Mouse (Mus musculus) liver, adult 2 months (tissue): Measurements from ENCODE around the gene Il6ra. TPM values are rescaled to one million over a fixed set of nuclear protein-coding genes. Genes with fewer than 3 reads are reported as not detected.

Source experiments
- DNase-seq: peaks from one replicate; pipeline ENCODE4 v3.0.0-alpha.2; 2011; ENCODE audit warnings: low read depth, low spot score; ENCODE audit errors: extremely low read depth
- H3K27ac ChIP-seq: fragments of 200-500 bp; replicated peaks from 2 replicates; pipeline ENCODE4 v1.5.1; 2012; ENCODE audit warnings: low read depth, mild to moderate bottlenecking, control low read depth, inconsistent platforms, low read length; ENCODE audit not compliant: insufficient read depth
- H3K27me3 ChIP-seq: fragments of 200-500 bp; 2 replicates; pipeline ENCODE4 v1.6.1; 2012; ENCODE audit warnings: mild to moderate bottlenecking, moderate library complexity, low read length, inconsistent platforms; ENCODE audit not compliant: control insufficient read depth, insufficient read depth
- H3K36me3 ChIP-seq: fragments of 200-500 bp; 2 replicates; pipeline ENCODE4 v1.6.1; 2012; ENCODE audit warnings: low read length, inconsistent platforms; ENCODE audit not compliant: control insufficient read depth, insufficient read depth
- H3K4me1 ChIP-seq: fragments of 200-500 bp; 2 replicates; pipeline ENCODE4 v1.6.1; 2011; ENCODE audit warnings: low read length; ENCODE audit not compliant: control insufficient read depth, insufficient read depth
- H3K4me3 ChIP-seq: fragments of 200-500 bp; 2 replicates; pipeline ENCODE4 v1.5.1; 2011; ENCODE audit warnings: low read depth, mild to moderate bottlenecking, control low read depth, low read length, moderate library complexity; ENCODE audit not compliant: insufficient read depth
- H3K79me2 ChIP-seq: fragments of 200-500 bp; 2 replicates; pipeline ENCODE4 v1.6.1; 2012; ENCODE audit warnings: inconsistent platforms, mild to moderate bottlenecking, low read length, moderate library complexity; ENCODE audit not compliant: control insufficient read depth, insufficient read depth
- H3K9ac ChIP-seq: fragments of 200-500 bp; 2 replicates; pipeline ENCODE4 v1.6.1; 2012; ENCODE audit warnings: low read depth, mild to moderate bottlenecking, control low read depth, inconsistent platforms, low read length
- CTCF ChIP-seq: fragments of 200-500 bp; IDR thresholded peaks from 2 replicates; pipeline ENCODE4 v1.5.1; 2011; ENCODE audit warnings: low read depth, low read length, control low read depth
- POLR2A ChIP-seq: fragments of 200-500 bp; IDR thresholded peaks from 2 replicates; pipeline ENCODE4 v1.6.1; 2011; ENCODE audit warnings: low read length, control low read depth; ENCODE audit not compliant: insufficient read depth; ENCODE audit errors: extremely low read depth
- WGBS: fragments of 180-500 bp; shearing (Covaris S2); methylation state at CpG from one replicate; pipeline ENCODE4 v1.1.7; 2018; 5-methylcytosine and 5-hydroxymethylcytosine counted together
- polyA plus RNA-seq: library from polyadenylated mRNA; depleted of rRNA; stranded (reverse); fragments of >200 nt; gene quantifications from 2 replicates; pipeline ENCODE4 v1.2.3, GENCODE M21; 2012
- total RNA-seq: library from RNA; depleted of rRNA; stranded (reverse); fragments of >200 nt; gene quantifications from 2 replicates; pipeline ENCODE4 v1.2.3, GENCODE M21; 2014

Gene Il6ra
- total and polyA plus RNA-seq, 2 experiments, result 10.5 to 15.4 TPM

- no peak for TF ChIP-seq POLR2A
- TF ChIP-seq CTCF, result no peak
- DNase-seq, result no peak
- 75% methylated on average over 8 of the region's 8 CpGs for WGBS
- no peak overlapping the region for H3K9ac ChIP-seq
- no peak overlapping the region for H3K4me3 ChIP-seq
- H3K4me1 ChIP-seq, result peaks cover 11% of the 10 kb centered on the region; the same call in 1 of the 2 replicates
- no peak overlapping the region for H3K27ac ChIP-seq
- H3K27me3 ChIP-seq, result no peaks in the 10 kb centered on the region
- no peaks in the 10 kb centered on the region for H3K79me2 ChIP-seq
- no peaks in the 10 kb centered on the region for H3K36me3 ChIP-seq
Observed at GRCm38 (mm10) chr3:89862182-89862761, 50.7 kb downstream of the Il6ra start.

- Histone ChIP-seq H3K4me1 (peaks cover 11% of the 10 kb centered on the region; the same call in 1 of the 2 replicates), H3K4me3 (no peak overlapping the region), H3K27me3 (no peaks in the 10 kb centered on the region), H3K79me2 (no peaks in the 10 kb centered on the region), H3K27ac (0 out of 2 replicates have a peak overlapping the region, but pooled peaks have one; percentile 2), H3K36me3 (no peaks in the 10 kb centered on the region), H3K9ac (no peak overlapping the region)
- no peak for TF ChIP-seq CTCF
- no peak for TF ChIP-seq POLR2A
- peak; percentile 89 for DNase-seq
- 11% methylated on average over 4 of the region's 4 CpGs for WGBS
Observed at GRCm38 (mm10) chr3:89861070-89861469, 51.9 kb downstream of the Il6ra start.

GRCm38 (mm10) chr3:89860343-89860742, 52.7 kb downstream of the Il6ra start:
- H3K9ac ChIP-seq, result no peak overlapping the region
- 54% methylated on average over 3 of the region's 3 CpGs for WGBS
- H3K27ac ChIP-seq, result no peak overlapping the region

GRCm38 (mm10) chr3:89859936-89860335, 53.1 kb downstream of the Il6ra start:
- Histone ChIP-seq H3K36me3 (no peaks in the 10 kb centered on the region), H3K27me3 (no peaks in the 10 kb centered on the region), H3K9ac (no peak overlapping the region), H3K79me2 (no peaks in the 10 kb centered on the region), H3K27ac (no peak overlapping the region), H3K4me1 (peaks cover 11% of the 10 kb centered on the region; the same call in 1 of the 2 replicates), H3K4me3 (no peak overlapping the region)
- TF ChIP-seq CTCF (no peak), POLR2A (no peak)
- WGBS, result 77% methylated on average over 3 of the region's 3 CpGs
- DNase-seq, result no peak

More at GRCm38 (mm10) chr3:89860343-89860742, 52.7 kb downstream of the Il6ra start:
- DNase-seq, result no peak
- Histone ChIP-seq H3K36me3 (no peaks in the 10 kb centered on the region), H3K79me2 (no peaks in the 10 kb centered on the region), H3K27me3 (no peaks in the 10 kb centered on the region), H3K4me1 (peaks cover 11% of the 10 kb centered on the region; the same call in 1 of the 2 replicates), H3K4me3 (no peak overlapping the region)
- TF ChIP-seq CTCF, result no peak
- no peak for TF ChIP-seq POLR2A

GRCm38 (mm10) chr3:89858888-89859287, 54.1 kb downstream of the Il6ra start:
- H3K27ac ChIP-seq, result no peak overlapping the region
- H3K27me3 ChIP-seq, result no peaks in the 10 kb centered on the region
- no peaks in the 10 kb centered on the region for H3K36me3 ChIP-seq
- H3K9ac ChIP-seq, result no peak overlapping the region
- H3K4me3 ChIP-seq, result no peak overlapping the region
- TF ChIP-seq POLR2A, result no peak
- TF ChIP-seq CTCF, result no peak
- WGBS, result 71% methylated on average over 8 of the region's 8 CpGs
- H3K4me1 ChIP-seq, result peaks cover 13% of the 10 kb centered on the region; the same call in 1 of the 2 replicates
- DNase-seq, result no peak
- no peaks in the 10 kb centered on the region for H3K79me2 ChIP-seq

GRCm38 (mm10) chr3:89858123-89858522, 54.9 kb downstream of the Il6ra start:
- TF ChIP-seq CTCF (peak; percentile 43), POLR2A (no peak)
- Histone ChIP-seq H3K36me3 (no peaks in the 10 kb centered on the region), H3K4me3 (no peak overlapping the region), H3K27me3 (no peaks in the 10 kb centered on the region), H3K79me2 (no peaks in the 10 kb centered on the region), H3K27ac (no peak overlapping the region), H3K4me1 (peaks cover 13% of the 10 kb centered on the region; the same call in 1 of the 2 replicates), H3K9ac (no peak overlapping the region)
- DNase-seq, result peak; percentile 43
- WGBS, result 14% methylated on average over 4 of the region's 4 CpGs
